Mouse (Mus musculus): Measurements from ENCODE around the gene Zfhx3. TPM values are rescaled to one million over a fixed set of nuclear protein-coding genes. Genes with fewer than 3 reads are reported as not detected.

Gene Zfhx3
- polyA plus RNA-seq, 1 experiment from 2014 or later = 14.4 TPM

DNA sequence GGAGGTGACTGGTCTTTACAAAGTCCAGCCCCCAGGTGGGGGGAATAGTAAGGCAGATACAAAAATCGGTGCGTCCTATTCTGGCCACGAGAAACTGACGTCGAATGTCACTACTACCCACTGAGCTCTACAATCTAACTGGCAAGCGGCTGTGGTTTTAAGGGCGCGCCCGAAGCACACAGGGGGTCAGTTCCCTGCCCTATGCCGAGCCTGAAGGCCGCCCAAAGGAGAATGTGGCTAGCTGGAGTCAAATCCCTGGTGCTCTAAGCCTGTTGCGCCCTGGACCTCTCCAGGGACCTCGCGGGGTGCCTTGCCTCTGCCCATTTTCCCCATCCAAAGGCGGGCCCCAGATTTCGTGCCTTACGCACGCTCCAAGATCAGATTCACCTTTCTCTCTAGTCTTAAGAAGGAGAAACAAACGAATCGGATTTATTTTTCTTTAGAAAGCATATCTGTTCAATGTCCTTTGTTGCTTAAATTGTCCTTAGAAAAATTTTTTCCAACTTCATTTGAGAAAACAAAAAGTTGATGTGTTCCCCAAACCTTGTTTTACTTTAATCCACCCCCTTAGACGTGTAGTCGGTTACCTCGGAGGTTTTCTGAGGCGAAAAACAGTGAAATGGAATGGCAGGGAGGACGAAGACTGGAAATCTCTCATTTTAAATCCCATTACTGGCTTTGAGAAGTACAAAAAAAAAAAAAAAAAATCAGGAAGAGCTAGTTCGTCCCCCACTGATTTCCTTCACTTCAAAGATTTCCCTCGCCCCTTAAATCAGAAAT, 754.4 kb downstream of the Zfhx3 start:
- under 1% methylated on average over 27 of the region's 27 CpGs for WGBS
- peak; percentile 55 for DNase-seq (ENCODE audit: low spot score)
- H3K27me3 ChIP-seq (ENCODE audit: low read depth, poor library complexity, severe bottlenecking) = peaks cover 83% of the 10 kb centered on the region
- H3K4me1 ChIP-seq = peaks cover 83% of the 10 kb centered on the region
- peak overlapping the region; percentile 59; the same call in 1 of the 2 replicates for H3K27ac ChIP-seq (replicated peaks)
- H3K36me3 ChIP-seq = no peaks in the 10 kb centered on the region
- H3K4me3 ChIP-seq = peak overlapping the region; percentile 53
- no peaks in the 10 kb centered on the region for H3K9me3 ChIP-seq (replicated peaks)

DNA sequence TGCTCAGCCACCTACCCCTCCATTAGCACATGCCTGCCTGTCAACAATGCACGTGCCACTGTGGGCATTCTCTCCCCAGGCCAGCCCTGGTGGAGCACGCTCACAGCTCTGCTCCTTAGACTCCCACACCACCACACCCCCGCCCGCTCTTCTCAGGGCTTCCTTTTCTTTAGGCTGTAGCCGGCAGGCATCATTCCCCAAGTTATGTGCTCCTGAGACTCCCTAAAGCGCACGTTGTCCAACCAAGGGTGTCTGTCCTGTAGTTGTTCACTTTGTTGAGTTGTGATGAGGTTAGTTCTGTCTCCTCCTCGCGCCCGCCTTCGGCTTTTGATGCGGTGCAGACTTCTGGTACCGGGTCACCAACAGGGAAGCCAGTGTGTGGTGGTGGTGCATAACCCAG, 755.1 kb downstream of the Zfhx3 start:
- H3K36me3 ChIP-seq = no peaks in the 10 kb centered on the region
- peaks cover 83% of the 10 kb centered on the region for H3K4me1 ChIP-seq
- peaks cover 79% of the 10 kb centered on the region for H3K27me3 ChIP-seq (ENCODE audit: low read depth, poor library complexity, severe bottlenecking)
- DNase-seq (ENCODE audit: low spot score) = peak; percentile 64
- no peaks in the 10 kb centered on the region for H3K9me3 ChIP-seq (replicated peaks)
- H3K4me3 ChIP-seq = peak overlapping the region; percentile 43
- under 1% methylated on average over 13 of the region's 13 CpGs for WGBS
- 0 out of 2 replicates have a peak overlapping the region, but pooled peaks have one; percentile 1 for H3K27ac ChIP-seq (replicated peaks)

DNA sequence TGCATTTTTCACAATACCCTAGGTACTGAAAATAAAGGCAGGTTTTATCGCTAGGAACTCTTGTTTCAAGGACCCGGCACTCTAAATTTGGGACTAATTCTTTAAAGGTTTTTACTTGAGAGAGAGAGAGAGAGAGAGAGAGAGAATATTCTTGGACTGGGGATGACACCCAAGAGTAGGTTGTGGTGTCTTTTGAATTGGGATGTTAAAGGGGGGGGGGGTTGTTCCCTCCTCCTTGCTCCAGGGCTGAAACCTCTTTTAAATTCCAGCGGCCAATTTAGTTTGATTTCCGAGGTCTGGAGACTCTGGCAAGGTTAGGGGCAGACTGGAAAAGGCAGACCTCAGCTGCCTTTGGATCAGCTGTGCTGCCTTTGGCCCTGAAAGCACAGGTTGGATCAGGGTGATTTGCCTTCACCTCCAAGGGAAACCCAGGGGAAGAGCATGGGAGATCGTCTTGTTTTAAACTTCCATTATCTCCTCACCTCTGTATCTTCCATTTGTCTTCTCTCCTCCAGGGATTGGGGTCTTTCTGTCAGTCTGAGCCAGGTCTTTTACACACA, 755.7 kb downstream of the Zfhx3 start:
- Histone ChIP-seq H3K9me3 (replicated peaks) (no peaks in the 10 kb centered on the region), H3K27me3 (ENCODE audit: low read depth, poor library complexity, severe bottlenecking) (peaks cover 73% of the 10 kb centered on the region), H3K4me3 (peak overlapping the region; percentile 43), H3K4me1 (peaks cover 86% of the 10 kb centered on the region), H3K27ac (replicated peaks) (no peak overlapping the region), H3K36me3 (no peaks in the 10 kb centered on the region)
- 4% methylated on average over 5 of the region's 5 CpGs for WGBS
- DNase-seq (ENCODE audit: low spot score) = peak; percentile 35

GRCm38 (mm10) chr8:108699011-108699410, 756.6 kb downstream of the Zfhx3 start:
- peaks cover 86% of the 10 kb centered on the region for H3K4me1 ChIP-seq
- peaks cover 65% of the 10 kb centered on the region for H3K27me3 ChIP-seq (ENCODE audit: low read depth, poor library complexity, severe bottlenecking)
- H3K9me3 ChIP-seq (replicated peaks) = no peaks in the 10 kb centered on the region
- no peak for DNase-seq (ENCODE audit: low spot score)
- peak overlapping the region; percentile 52 for H3K4me3 ChIP-seq
- H3K36me3 ChIP-seq = no peaks in the 10 kb centered on the region
- 6% methylated on average over 3 of the region's 3 CpGs for WGBS
- H3K27ac ChIP-seq (replicated peaks) = peak overlapping the region; percentile 70; the same call in 1 of the 2 replicates

GRCm38 (mm10) chr8:108699454-108700345, 757.3 kb downstream of the Zfhx3 start:
- H3K4me3 ChIP-seq = peak overlapping the region; percentile 52
- no peaks in the 10 kb centered on the region for H3K36me3 ChIP-seq
- DNase-seq (ENCODE audit: low spot score) = peak; percentile 66
- peak overlapping the region; percentile 70 for H3K27ac ChIP-seq (replicated peaks)
- H3K4me1 ChIP-seq = peaks cover 84% of the 10 kb centered on the region
- WGBS = under 1% methylated on average over 23 of the region's 23 CpGs
- peaks cover 58% of the 10 kb centered on the region for H3K27me3 ChIP-seq (ENCODE audit: low read depth, poor library complexity, severe bottlenecking)
- no peaks in the 10 kb centered on the region for H3K9me3 ChIP-seq (replicated peaks)

- 4% methylated on average over 7 of the region's 7 CpGs for WGBS
- peak overlapping the region; percentile 98 for H3K4me3 ChIP-seq
- H3K27me3 ChIP-seq (ENCODE audit: low read depth, poor library complexity, severe bottlenecking) = peaks cover 39% of the 10 kb centered on the region
- DNase-seq (ENCODE audit: low spot score) = no peak
- H3K4me1 ChIP-seq = peaks cover 80% of the 10 kb centered on the region
- peak overlapping the region; percentile 100; the same call in 1 of the 2 replicates for H3K27ac ChIP-seq (replicated peaks)
- H3K9me3 ChIP-seq (replicated peaks) = no peaks in the 10 kb centered on the region
- H3K36me3 ChIP-seq = no peaks in the 10 kb centered on the region
Observed at GRCm38 (mm10) chr8:108701381-108702175, 759.1 kb downstream of the Zfhx3 start.

DNA sequence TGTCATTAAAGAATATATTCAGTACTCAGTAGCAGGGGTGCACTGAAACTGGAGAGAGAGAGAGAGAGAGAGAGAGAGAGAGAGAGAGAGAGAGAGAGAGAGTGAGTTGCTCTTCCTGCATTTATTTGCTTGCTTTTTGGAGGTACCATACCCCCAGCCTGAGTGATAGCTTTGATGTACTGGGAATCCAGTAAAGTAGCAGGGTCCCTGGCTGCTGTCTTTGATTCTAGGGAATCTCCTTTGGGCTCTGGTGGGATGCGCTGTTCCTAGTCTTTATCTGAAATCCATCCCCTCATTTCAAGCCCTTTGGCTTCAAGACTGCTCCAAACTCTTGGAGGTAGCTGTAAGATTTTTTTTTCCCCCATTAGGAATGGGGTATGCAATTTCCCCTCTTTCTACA, 759.8 kb downstream of the Zfhx3 start:
- Histone ChIP-seq H3K4me3 (peak overlapping the region; percentile 98), H3K9me3 (replicated peaks) (no peaks in the 10 kb centered on the region), H3K27ac (replicated peaks) (peak overlapping the region; percentile 100), H3K4me1 (peaks cover 80% of the 10 kb centered on the region), H3K36me3 (no peaks in the 10 kb centered on the region), H3K27me3 (ENCODE audit: low read depth, poor library complexity, severe bottlenecking) (peaks cover 33% of the 10 kb centered on the region)
- DNase-seq (ENCODE audit: low spot score) = no peak
- WGBS = 0% methylated on average over 1 of the region's 1 CpGs

- Histone ChIP-seq H3K4me3 (peak overlapping the region; percentile 98), H3K9me3 (replicated peaks) (no peaks in the 10 kb centered on the region), H3K27ac (replicated peaks) (peak overlapping the region; percentile 100), H3K36me3 (no peaks in the 10 kb centered on the region), H3K27me3 (ENCODE audit: low read depth, poor library complexity, severe bottlenecking) (no peaks in the 10 kb centered on the region), H3K4me1 (peaks cover 82% of the 10 kb centered on the region)
- no peak for DNase-seq (ENCODE audit: low spot score)
- WGBS = 43% methylated on average over 2 of the region's 2 CpGs
Observed at GRCm38 (mm10) chr8:108705751-108706150, 763.3 kb downstream of the Zfhx3 start.

DNA sequence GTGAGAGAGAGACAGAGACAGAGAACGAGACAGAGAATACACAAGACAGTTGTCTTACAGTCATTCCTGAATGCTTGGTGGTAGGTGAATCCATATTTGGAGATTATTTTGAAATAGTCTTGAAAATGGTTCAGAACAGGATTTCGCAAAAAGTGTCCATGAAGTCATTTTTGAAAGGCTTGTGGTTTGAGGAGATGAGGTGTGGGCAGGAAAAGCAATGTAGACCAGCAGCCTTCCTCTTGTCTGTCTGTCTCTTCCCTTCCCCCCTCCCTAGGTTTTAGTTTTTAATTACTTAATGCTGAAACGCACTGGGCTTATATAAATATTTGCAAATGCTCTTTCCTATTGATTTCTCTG, 764.0 kb downstream of the Zfhx3 start:
- no peaks in the 10 kb centered on the region for H3K27me3 ChIP-seq (ENCODE audit: low read depth, poor library complexity, severe bottlenecking)
- peak overlapping the region; percentile 100 for H3K27ac ChIP-seq (replicated peaks)
- no peaks in the 10 kb centered on the region for H3K36me3 ChIP-seq
- whole genome bisulfite sequencing = 53% methylated on average over 3 of the region's 3 CpGs
- peaks cover 82% of the 10 kb centered on the region for H3K4me1 ChIP-seq
- H3K9me3 ChIP-seq (replicated peaks) = no peaks in the 10 kb centered on the region
- DNase-seq (ENCODE audit: low spot score) = no peak
- H3K4me3 ChIP-seq = peak overlapping the region; percentile 98

GRCm38 (mm10) chr8:108706848-108707541, 764.6 kb downstream of the Zfhx3 start:
- no peaks in the 10 kb centered on the region for H3K27me3 ChIP-seq (ENCODE audit: low read depth, poor library complexity, severe bottlenecking)
- DNase-seq (ENCODE audit: low spot score) = peak; percentile 26
- peaks cover 82% of the 10 kb centered on the region for H3K4me1 ChIP-seq
- peak overlapping the region; percentile 98 for H3K4me3 ChIP-seq
- no peaks in the 10 kb centered on the region for H3K36me3 ChIP-seq
- no peaks in the 10 kb centered on the region for H3K9me3 ChIP-seq (replicated peaks)
- H3K27ac ChIP-seq (replicated peaks) = peak overlapping the region; percentile 100
- 21% methylated on average over 6 of the region's 6 CpGs for WGBS

- H3K27ac ChIP-seq (replicated peaks) = peak overlapping the region; percentile 100
- DNase-seq (ENCODE audit: low spot score) = no peak
- no peaks in the 10 kb centered on the region for H3K27me3 ChIP-seq (ENCODE audit: low read depth, poor library complexity, severe bottlenecking)
- H3K4me1 ChIP-seq = peaks cover 82% of the 10 kb centered on the region
- no peaks in the 10 kb centered on the region for H3K36me3 ChIP-seq
- no peaks in the 10 kb centered on the region for H3K9me3 ChIP-seq (replicated peaks)
- 30% methylated on average over 5 of the region's 5 CpGs for WGBS
- peak overlapping the region; percentile 98 for H3K4me3 ChIP-seq
Observed at GRCm38 (mm10) chr8:108707576-108708281, 765.3 kb downstream of the Zfhx3 start.
